Mouse (Mus musculus): ENCODE results near the gene Hoxb7.

Gene Hoxb7

GRCm38 (mm10) chr11:96285771-96286738 is at the start of gene Hoxb7:
TSS of gene Hoxb7 (plus strand) at chr11:96286623.
- no peak for DNase-seq (ENCODE audit: low read depth, low spot score)

- no peak for DNase-seq (ENCODE audit: low read depth, low spot score)
Measured at GRCm38 (mm10) chr11:96240211-96240610, 46.2 kb upstream of the Hoxb7 start.

DNA sequence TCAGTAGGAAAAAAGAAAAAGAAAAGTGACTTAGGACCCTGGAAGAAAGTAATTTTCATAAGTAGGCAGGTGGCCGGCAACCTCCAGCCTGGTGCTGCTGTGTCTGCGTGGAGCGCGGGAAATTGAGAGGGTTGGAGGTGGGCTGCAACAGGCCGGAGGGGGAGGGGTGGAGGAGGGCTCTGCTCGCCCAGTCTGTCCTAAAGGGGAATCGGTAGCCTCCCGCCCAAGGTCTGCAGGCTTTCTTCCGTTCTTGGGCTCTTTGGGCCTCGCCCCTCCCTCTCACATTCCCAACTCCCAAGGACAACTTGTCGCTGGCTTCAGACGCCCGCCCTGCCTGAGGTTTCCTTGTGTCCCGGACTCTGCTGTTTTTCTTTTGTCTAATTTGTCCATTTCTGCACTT is 35.5 kb upstream of the Hoxb7 start:
- no peak for DNase-seq (ENCODE audit: low read depth, low spot score)

DNA sequence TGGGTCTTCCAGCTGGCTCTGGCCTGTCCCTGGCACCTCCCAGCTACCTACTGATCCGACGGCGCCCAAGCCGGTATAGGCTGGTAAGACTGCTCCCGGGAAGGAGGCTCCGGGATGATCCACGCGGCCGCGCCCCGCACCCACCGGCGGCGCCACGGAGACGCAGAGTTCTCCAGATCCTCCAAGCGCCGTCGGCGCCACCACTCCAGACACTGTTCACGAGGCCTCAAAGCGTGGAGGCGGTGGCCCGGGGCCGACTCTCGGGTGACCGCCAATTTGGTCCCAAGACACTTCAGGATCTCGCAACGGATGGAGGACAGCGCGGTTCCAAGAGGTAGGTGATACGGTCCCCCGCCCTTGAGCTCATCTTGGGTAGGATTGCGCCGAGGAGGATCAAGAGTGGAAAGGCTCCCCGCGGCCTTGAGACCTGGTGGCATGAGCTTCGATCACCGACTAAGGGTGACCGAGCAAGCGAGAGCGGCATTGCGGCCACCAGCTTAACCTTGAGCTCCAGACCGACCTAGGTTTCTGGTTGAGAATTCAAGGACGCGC is 34.9 kb upstream of the Hoxb7 start:
- DNase-seq (ENCODE audit: low read depth, low spot score) = no peak

DNA sequence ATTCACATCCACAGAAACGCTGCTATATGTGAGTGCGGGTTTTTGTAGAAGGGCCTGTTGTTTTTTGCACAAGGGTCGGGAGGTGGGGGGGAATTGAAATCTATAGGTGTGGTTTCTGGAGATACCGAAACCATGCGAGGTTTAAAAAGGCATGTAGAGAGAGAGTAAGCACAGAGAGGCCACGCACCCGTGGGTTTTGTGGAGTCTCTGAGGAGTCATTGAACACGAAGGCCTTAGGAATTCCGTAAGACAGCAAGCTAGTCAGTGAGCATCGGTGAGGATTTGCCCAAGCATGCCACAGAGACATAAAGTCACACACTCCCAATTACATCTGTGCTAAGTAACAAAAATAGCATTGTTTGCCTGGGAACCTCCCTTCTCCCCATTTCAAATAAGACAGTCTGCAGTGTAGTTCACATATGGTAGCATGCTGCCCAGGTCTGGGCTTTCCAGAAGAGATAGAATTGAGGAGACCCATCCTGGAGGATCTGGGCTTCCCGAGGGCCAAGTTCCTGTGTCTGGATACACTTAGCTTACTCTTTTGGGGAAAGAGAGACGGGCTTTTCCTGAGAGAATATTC is 33.8 kb upstream of the Hoxb7 start:
- DNase-seq (ENCODE audit: low read depth, low spot score) = no peak

- DNase-seq (ENCODE audit: low read depth, low spot score) = no peak
Measured at GRCm38 (mm10) chr11:96254221-96254620, 32.2 kb upstream of the Hoxb7 start.

DNA sequence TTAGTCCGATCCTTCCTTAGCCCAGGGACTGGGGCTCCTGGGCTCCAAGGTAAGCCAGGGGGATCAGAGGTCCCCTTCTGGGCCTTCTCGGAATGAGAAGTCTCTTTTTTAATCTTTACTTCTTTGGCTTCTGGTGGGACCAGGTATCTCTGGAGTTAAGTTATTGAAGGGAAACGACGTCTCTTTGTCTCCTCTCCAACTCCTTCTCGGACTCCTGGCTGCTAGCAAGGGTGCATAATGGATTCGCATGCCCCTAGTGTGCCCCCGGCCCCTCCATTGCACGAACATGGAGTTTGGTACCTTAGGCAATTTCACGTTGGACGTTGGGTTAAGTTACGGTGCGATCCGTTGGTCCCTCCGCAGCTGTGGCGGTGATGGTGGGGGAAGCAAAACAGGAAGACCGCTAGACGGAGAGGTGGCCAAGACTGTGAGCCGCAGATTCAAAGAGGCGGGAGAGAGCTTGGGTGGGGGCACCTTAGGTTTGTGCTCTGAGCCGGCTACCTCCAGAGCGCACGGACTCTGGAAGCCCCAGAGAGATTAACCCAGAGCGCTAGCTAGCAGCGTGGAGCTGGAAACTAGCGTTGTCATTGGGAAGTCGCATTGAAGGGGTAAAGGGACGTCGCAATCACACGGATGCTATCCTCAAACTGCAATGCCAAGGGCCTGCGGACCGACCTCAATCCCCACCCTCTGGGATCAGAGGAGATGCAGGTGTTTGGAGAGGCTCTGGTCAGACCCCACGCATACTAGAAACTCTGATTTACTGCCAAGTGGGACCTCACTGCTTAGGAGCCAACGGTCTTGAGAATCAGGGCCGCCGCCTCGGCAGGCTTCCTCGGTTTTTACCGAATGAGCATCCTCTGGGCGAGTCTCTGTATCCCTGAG is 31.1 kb upstream of the Hoxb7 start:
- no peak for DNase-seq (ENCODE audit: low read depth, low spot score)

DNA sequence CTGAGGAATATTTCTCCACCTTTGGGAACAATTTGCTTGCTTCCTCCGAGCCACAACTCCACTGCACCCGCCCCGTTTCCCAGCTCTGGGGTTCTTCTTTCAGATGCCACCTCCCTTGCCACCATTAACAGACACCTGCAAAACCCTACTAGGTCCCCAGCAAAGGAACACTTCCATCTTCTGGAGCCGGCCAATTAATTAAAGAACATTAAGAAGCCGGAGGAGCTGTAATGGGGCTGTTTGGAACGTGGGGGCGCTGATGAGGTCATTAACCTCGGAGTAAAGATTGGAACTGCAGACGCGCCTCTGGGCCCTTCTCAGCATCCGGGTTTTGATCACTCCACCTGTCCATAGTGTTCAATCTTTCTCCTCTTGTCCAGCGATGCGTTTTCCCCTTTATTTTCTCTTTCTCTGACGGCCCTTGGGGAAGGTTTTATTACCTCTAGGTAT is 30.4 kb upstream of the Hoxb7 start:
- no peak for DNase-seq (ENCODE audit: low read depth, low spot score)

- DNase-seq (ENCODE audit: low read depth, low spot score) = no peak
Measured at GRCm38 (mm10) chr11:96257141-96257540, 29.3 kb upstream of the Hoxb7 start.

DNA sequence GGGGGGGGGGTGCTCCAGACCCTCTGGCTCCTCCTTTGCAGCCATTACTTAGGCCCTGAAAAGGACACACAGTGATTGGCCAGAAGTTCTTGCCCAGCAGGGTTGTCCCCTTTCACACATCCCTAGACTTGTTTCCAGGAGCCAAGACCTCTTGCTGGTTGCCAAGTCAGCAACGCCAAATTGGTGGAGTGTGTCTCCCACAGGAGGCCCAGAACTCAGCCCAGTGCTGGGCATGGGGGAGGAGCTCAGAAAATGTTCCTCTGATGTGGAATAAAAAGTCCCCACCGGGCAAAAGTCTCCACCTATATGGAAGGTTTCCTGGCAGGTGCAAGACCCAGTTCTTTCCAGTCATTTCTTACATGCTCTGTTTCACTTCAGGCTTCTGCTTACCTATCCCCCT is 27.4 kb upstream of the Hoxb7 start:
- no peak for DNase-seq (ENCODE audit: low read depth, low spot score)

DNA sequence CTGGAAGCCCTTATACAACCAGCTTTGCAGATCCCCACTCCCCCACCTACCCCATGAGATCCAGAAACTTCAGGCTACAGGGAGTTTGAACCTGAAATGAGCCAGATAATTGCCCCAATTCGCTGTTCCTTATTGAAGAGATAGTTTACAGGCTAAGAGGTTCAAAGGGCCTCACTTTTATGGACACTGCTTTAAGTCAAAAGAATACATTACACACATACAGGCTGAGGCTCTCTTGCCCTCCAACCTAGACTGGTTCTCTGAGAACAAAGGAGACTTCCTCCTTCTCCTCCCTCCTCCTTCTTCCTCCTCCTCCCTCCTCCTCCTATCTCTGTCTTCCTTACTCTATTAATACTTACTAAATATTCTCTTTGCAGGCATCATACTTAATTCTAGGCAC is 26.9 kb upstream of the Hoxb7 start:
- no peak for DNase-seq (ENCODE audit: low read depth, low spot score)

GRCm38 (mm10) chr11:96260310-96260970 is 26.0 kb upstream of the Hoxb7 start:
- DNase-seq (ENCODE audit: low read depth, low spot score) = no peak

- DNase-seq (ENCODE audit: low read depth, low spot score) = no peak
Measured at GRCm38 (mm10) chr11:96261323-96261890, 25.0 kb upstream of the Hoxb7 start.

DNA sequence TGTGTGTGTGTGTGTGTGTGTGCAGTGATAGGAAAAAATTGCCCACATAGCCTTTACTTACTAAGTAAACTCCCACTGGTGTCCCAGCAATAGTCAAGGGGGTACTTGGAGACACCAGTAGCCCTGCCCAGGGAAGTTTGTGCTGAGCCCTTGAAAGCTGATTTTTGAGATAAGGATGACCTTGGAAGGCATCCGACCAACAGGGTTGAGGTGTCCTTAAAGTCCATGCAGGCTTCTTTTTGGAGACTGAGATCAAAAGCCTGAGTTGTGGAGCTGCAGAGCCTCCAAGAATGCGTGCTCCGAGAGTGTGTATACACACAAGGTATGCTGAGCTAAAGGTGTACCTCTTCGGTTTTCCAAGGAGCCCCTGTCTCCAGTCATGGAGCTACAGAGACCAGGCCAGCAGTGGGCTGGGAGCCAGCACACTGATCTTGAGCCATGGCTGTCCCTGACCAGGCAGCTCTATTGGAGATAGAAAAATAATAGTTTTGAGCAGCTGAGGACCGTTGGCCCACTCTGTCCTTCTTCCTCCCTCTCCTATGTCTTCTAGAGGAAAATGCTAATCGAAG is 24.1 kb upstream of the Hoxb7 start:
- no peak for DNase-seq (ENCODE audit: low read depth, low spot score)

DNA sequence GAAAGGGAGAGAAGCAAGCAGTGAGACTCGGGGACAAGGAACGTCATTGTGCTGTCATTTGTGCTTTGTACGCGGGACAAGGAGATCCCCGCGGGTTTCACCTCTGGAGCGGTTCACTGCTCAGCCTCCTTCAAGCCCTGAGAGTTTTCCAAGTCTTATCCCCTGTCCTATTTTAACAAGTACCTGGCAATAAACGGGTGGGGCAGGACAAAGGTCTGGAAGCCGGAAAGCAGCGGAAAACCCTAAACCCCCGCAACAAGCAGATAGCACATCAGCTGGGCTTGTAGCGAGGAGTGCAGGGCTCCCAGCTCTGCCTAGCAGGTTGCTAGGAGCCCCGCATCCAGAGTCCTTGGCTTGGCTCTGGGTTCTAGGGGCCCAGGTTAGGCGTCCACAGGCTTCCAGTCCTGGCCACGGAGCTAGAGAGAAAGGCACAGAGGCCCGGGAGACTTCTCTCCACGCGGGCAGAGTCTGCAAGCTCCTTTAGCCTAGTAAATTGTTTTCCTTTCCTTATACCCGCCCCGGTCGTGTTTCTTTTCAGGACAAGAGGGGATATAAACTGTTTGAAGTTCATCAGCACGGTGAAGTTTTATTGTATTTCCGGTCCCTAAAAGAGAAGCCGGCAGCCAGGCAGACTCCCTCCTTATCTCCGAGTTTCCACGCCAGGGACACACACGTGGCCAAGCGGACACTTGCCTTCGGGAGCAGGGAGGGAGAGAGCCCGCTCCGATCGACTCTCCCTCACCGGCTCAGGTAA is 22.6 kb upstream of the Hoxb7 start:
- DNase-seq (ENCODE audit: low read depth, low spot score) = no peak

GRCm38 (mm10) chr11:96264390-96265020 is 21.9 kb upstream of the Hoxb7 start:
- no peak for DNase-seq (ENCODE audit: low read depth, low spot score)

DNA sequence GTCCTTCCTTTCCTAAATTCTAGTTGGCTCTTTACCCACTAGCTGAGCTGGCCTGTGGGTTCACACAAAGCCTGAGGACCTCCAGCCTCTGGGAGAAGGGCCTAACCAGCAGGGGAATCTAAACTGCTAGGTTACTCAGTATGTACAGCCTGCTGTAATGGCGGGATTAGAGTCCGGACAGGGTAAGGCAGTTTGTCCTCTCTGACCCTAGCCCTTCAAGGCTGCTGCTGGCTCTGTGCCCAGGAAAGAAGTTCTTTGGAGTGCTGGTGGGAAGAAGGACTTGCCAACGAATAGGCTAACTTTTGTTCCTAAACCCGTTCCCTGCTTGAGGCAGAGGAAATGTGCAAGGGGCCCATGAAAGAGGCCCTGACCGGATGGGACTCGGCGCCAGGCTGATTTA is 20.5 kb upstream of the Hoxb7 start:
- DNase-seq (ENCODE audit: low read depth, low spot score) = no peak

DNA sequence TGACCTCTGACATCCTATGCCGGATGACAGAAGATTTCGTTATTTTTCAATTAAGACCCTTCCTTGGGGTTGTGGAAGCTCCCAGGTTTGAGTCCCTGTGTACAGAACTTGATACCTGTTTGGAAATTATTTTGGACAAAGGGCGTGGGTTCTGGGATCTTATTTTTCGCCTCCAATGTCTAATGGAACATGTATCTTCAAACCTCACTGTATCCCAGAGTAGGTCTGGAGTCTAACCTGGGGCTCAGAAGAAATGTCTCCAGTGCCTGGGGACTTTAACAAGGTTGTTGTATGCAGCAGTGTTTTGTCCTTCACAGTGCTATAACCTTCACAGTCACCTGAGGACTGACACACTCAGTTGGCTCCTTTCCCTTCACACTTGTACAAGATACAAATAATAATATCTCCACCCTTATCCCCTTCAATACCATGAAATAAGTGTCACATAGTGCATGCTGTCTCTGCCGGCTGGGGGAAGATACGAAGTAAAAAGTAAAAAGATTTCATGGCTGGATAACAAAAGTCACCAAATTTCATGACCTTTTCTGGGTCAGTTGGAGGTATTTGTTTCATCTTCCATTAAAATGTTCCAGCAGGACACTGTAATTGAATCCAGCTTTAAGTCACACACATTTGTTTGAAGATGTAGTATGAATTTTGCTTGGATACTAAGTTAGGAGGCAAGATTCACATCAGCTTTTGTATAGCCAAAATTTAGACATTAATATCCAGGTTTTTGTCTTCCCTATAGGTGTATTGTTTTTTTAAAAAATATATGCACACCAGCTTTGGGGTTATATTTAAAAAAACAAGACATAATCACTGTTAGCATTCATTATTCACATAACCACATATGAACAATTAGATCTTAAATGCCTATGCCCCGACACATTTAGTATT is 19.2 kb upstream of the Hoxb7 start:
- no peak for DNase-seq (ENCODE audit: low read depth, low spot score)
